Mouse (Mus musculus) small intestine, adult 2 months (tissue): ENCODE data around the gene Pdss2. TPM values are rescaled to one million over a fixed set of nuclear protein-coding genes. Genes with fewer than 3 reads are reported as not detected.
"Not testable (repeated sequence)": the region's sequence is repeated elsewhere in the genome, so short reads cannot be mapped to it uniquely, and the experiment has no call there.

Experiments used
- H3K27ac ChIP-seq: fragments of 200-500 bp; 2 replicates; pipeline ENCODE4 v1.5.1; 2012; ENCODE audit warnings: low read depth, low read length, control low read depth, inconsistent platforms; ENCODE audit not compliant: insufficient read depth
- H3K27me3 ChIP-seq: fragments of 200-500 bp; 2 replicates; pipeline ENCODE4 v1.6.1; 2012; ENCODE audit warnings: mild to moderate bottlenecking, moderate library complexity, low read length, inconsistent platforms; ENCODE audit not compliant: control insufficient read depth, insufficient read depth
- H3K36me3 ChIP-seq: fragments of 200-500 bp; 2 replicates; pipeline ENCODE4 v1.6.1; 2012; ENCODE audit warnings: mild to moderate bottlenecking, low read length, control low read depth, inconsistent platforms; ENCODE audit not compliant: control insufficient read depth, insufficient read depth
- H3K4me1 ChIP-seq: fragments of 200-500 bp; 2 replicates; pipeline ENCODE4 v1.6.1; 2012; ENCODE audit warnings: low read length, inconsistent platforms, mixed read lengths; ENCODE audit not compliant: control insufficient read depth, insufficient read depth, insufficient read length
- H3K4me3 ChIP-seq: fragments of 200-500 bp; 2 replicates; pipeline ENCODE4 v1.5.1; 2012; ENCODE audit warnings: low read depth, mild to moderate bottlenecking, control low read depth, inconsistent platforms, low read length, moderate library complexity
- CTCF ChIP-seq: fragments of 200-500 bp; IDR thresholded peaks from 2 replicates; pipeline ENCODE4 v1.5.1; 2012; ENCODE audit warnings: low read depth, mild to moderate bottlenecking, control low read depth, inconsistent platforms, low read length, moderate library complexity, mixed read lengths; ENCODE audit not compliant: insufficient replicate concordance, insufficient read length; ENCODE audit errors: extremely low read depth
- POLR2A ChIP-seq: fragments of 200-500 bp; IDR thresholded peaks from 2 replicates; pipeline ENCODE4 v1.6.1; 2012; ENCODE audit warnings: low read depth, mild to moderate bottlenecking, control low read depth, inconsistent platforms, low read length, moderate library complexity
- WGBS: fragments of 180-500 bp; shearing (Covaris S2); methylation state at CpG from one replicate; pipeline ENCODE4 v1.1.7; 2018; 5-methylcytosine and 5-hydroxymethylcytosine counted together
- polyA plus RNA-seq: library from polyadenylated mRNA; depleted of rRNA; stranded (reverse); fragments of >200 nt; gene quantifications from 2 replicates; pipeline ENCODE4 v1.2.3, GENCODE M21; 2012

Pdss2 gene
- polyA plus RNA-seq, 1 experiment: 10.5 TPM

DNA sequence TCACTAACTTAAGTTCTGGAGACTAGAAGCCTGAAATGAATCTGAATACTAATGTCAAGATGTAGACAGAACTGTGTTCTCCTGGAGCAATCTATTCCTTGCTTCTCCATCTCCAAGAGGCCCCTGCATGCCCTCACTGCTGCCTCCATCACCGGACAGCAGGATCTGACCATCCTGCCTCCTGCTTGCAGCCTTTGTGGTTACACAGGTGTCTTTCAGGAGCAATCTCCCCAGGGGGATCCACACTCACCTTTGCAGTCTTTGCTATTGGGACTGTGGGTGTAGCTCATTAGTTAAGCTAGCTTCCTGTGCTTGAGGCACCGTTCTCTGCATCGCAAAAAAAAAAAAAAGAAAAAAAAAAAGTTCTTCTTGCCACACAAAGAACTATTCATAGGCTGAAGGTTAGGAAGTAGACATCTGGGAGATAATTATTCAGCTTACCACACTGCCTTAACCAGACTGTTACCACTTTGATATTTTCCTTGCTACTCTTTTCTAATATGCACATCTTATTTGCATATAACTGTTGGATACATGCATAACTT lies 23.0 kb downstream of the Pdss2 start:
- Histone ChIP-seq H3K4me3 (no peak overlapping the region), H3K27me3 (no peaks in the 10 kb centered on the region), H3K27ac (no peak overlapping the region), H3K36me3 (0 out of 2 replicates have a peak, but pooled peaks cover 2% of the 10 kb centered on the region), H3K4me1 (peaks cover 5% of the 10 kb centered on the region; the same call in 1 of the 2 replicates)
- TF ChIP-seq POLR2A (no peak), CTCF (no peak)
- WGBS: 38% methylated on average over 3 of the region's 3 CpGs

- no peak for TF ChIP-seq POLR2A
- no peak for TF ChIP-seq CTCF
- H3K4me1 ChIP-seq: peaks cover 5% of the 10 kb centered on the region; the same call in 1 of the 2 replicates
- no peaks in the 10 kb centered on the region for H3K27me3 ChIP-seq
- no peaks in the 10 kb centered on the region for H3K36me3 ChIP-seq
- no peak overlapping the region for H3K4me3 ChIP-seq
- 40% methylated on average over 17 of the region's 17 CpGs for WGBS
- H3K27ac ChIP-seq: peak overlapping the region; percentile 71
Measured at GRCm38 (mm10) chr10:43245461-43246200, 24.3 kb downstream of the Pdss2 start.

DNA sequence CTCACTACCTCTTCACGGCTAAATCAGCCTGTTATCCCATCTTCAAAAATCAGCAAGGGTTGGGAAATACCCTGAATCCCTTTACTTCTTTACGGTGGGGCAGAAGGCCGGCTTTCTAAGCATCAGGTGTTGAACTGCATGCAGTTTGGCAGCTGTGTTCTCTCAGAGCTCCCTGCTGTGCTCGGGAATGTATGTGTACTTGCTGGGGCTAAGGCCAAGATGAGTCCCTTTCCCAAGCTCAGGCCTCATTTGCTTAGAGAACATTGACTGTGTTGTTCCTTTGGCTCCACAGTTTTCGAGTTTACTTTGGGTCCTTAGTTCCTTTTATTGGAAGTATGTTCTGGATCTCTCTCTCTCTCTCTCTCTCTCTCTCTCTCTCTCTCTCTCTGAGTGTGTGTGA lies 26.7 kb downstream of the Pdss2 start:
- no peak for TF ChIP-seq POLR2A
- no peak for TF ChIP-seq CTCF
- H3K4me1 ChIP-seq: peaks cover 8% of the 10 kb centered on the region; the same call in 1 of the 2 replicates
- WGBS: 78% methylated on average over 5 of the region's 5 CpGs
- H3K27ac ChIP-seq: no peak overlapping the region
- no peak overlapping the region for H3K4me3 ChIP-seq
- no peaks in the 10 kb centered on the region for H3K27me3 ChIP-seq
- H3K36me3 ChIP-seq: no peaks in the 10 kb centered on the region

DNA sequence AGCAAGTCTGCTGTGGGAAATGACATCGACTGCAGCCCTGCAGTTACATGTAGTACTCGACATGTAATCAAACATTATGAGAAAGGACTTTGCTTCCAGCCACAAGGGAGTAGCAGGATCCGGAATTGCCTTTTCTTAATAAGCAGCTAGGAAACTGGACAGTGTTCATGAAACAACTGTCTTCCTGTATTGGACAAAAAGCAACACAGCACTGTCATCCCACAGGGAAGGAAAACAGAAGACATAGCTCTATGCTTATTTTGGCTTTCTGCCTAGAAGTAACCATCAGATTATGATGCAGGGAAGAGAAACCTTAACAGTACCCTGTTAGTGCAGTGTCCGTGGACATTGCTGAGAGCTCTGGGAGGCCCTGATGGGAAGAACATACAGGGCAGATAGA lies 31.0 kb downstream of the Pdss2 start:
- no peak for TF ChIP-seq CTCF
- Histone ChIP-seq H3K36me3 (0 out of 2 replicates have a peak, but pooled peaks cover 2% of the 10 kb centered on the region), H3K4me3 (no peak overlapping the region), H3K27ac (peak overlapping the region; percentile 77), H3K4me1 (peaks cover 5% of the 10 kb centered on the region), H3K27me3 (no peaks in the 10 kb centered on the region)
- 12% methylated on average over 4 of the region's 4 CpGs for WGBS

- no CpG with 5 or more reads among the region's 1 CpGs for WGBS
- not testable (repeated sequence) for H3K4me1 ChIP-seq, H3K36me3 ChIP-seq, H3K4me3 ChIP-seq, H3K27me3 ChIP-seq
- H3K27ac ChIP-seq: peak overlapping the region; percentile 72; the same call in 1 of the 2 replicates
Measured at GRCm38 (mm10) chr10:43256965-43257364, 35.7 kb downstream of the Pdss2 start.

DNA sequence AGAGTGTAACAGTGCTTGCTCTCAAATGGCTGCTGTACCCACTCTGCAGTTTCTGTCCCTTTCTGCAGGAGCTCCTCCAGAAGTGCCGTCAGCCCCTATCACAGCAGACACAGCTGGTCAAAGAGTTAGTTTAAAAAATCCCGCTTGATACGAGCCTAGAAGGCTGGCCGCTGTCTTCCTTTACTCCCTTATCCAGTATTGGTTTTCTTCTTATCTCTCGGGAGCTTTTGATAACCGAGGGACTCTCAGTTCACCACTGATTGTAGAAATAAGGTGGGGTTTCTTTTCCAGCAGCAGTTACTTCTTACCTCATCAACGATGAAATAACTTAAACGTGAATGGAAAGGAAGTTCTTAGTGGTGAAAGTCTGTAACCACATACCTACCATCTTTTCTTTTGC lies 36.2 kb downstream of the Pdss2 start:
- H3K36me3 ChIP-seq, H3K4me1 ChIP-seq, H3K27me3 ChIP-seq, H3K4me3 ChIP-seq: not testable (repeated sequence)
- 27% methylated on average over 8 of the region's 8 CpGs for WGBS
- peak overlapping the region; percentile 94 for H3K27ac ChIP-seq

GRCm38 (mm10) chr10:43271318-43271717 lies 50.0 kb downstream of the Pdss2 start:
- TF ChIP-seq POLR2A: no peak
- TF ChIP-seq CTCF: no peak
- H3K27me3 ChIP-seq: no peaks in the 10 kb centered on the region
- no peak overlapping the region for H3K4me3 ChIP-seq
- H3K36me3 ChIP-seq: no peaks in the 10 kb centered on the region
- H3K27ac ChIP-seq: peak overlapping the region; percentile 76
- 23% methylated on average over 2 of the region's 2 CpGs for WGBS
- H3K4me1 ChIP-seq: peaks cover 13% of the 10 kb centered on the region
